Mouse (Mus musculus): ENCODE data around the gene Pnkp. TPM values are rescaled to one million over a fixed set of nuclear protein-coding genes. Genes with fewer than 3 reads are reported as not detected.

The Pnkp gene
- total and polyA plus RNA-seq, 2 experiments: 20.8 to 45.7 TPM

- Histone ChIP-seq H3K4me1 (ENCODE audit: control insufficient read depth, insufficient read depth, low read length) (peaks cover 16% of the 10 kb centered on the region), H3K9ac (ENCODE audit: low read depth, low read length) (no peak overlapping the region), H3K4me3 (ENCODE audit: insufficient read depth, low read depth, low read length) (no peak overlapping the region), H3K27me3 (ENCODE audit: control insufficient read depth, insufficient read depth, low read length) (no peaks in the 10 kb centered on the region), H3K79me2 (ENCODE audit: control insufficient read depth, insufficient read depth, low read length) (peaks cover 5% of the 10 kb centered on the region; the same call in 1 of the 2 replicates), H3K27ac (replicated peaks; ENCODE audit: insufficient read depth, low read depth, low read length) (no peak overlapping the region), H3K36me3 (ENCODE audit: control insufficient read depth, insufficient read depth, low read length) (no peaks in the 10 kb centered on the region)
- DNase-seq (ENCODE audit: extremely low read depth, low read depth, low spot score): no peak
- TF ChIP-seq POLR2A (IDR thresholded peaks at IDR 0.05; ENCODE audit: extremely low read depth, insufficient read depth, low read length) (no peak), CTCF (IDR thresholded peaks at IDR 0.05; ENCODE audit: low read depth, low read length) (0 out of 2 replicates have a peak, but pooled peaks have one; percentile 13)
- WGBS: 52% methylated on average over 15 of the region's 15 CpGs
These were observed 9.5 kb downstream of the Pnkp start for GRCm38 (mm10) chr7:44866276-44867009.

GRCm38 (mm10) chr7:44867010-44867702 is 10.2 kb downstream of the Pnkp start:
- no peak for DNase-seq (ENCODE audit: extremely low read depth, low read depth, low spot score)
- Histone ChIP-seq H3K4me3 (ENCODE audit: insufficient read depth, low read depth, low read length) (no peak overlapping the region), H3K27ac (replicated peaks; ENCODE audit: insufficient read depth, low read depth, low read length) (no peak overlapping the region), H3K27me3 (ENCODE audit: control insufficient read depth, insufficient read depth, low read length) (no peaks in the 10 kb centered on the region), H3K79me2 (ENCODE audit: control insufficient read depth, insufficient read depth, low read length) (peaks cover 5% of the 10 kb centered on the region; the same call in 1 of the 2 replicates), H3K9ac (ENCODE audit: low read depth, low read length) (no peak overlapping the region), H3K4me1 (ENCODE audit: control insufficient read depth, insufficient read depth, low read length) (peaks cover 16% of the 10 kb centered on the region), H3K36me3 (ENCODE audit: control insufficient read depth, insufficient read depth, low read length) (no peaks in the 10 kb centered on the region)
- no peak for TF ChIP-seq POLR2A (IDR thresholded peaks at IDR 0.05; ENCODE audit: extremely low read depth, insufficient read depth, low read length)
- TF ChIP-seq CTCF (IDR thresholded peaks at IDR 0.05; ENCODE audit: low read depth, low read length): no peak
- WGBS: 77% methylated on average over 19 of the region's 19 CpGs

GRCm38 (mm10) chr7:44867802-44868201 is 10.9 kb downstream of the Pnkp start:
- no peak overlapping the region for H3K4me3 ChIP-seq (ENCODE audit: insufficient read depth, low read depth, low read length)
- DNase-seq (ENCODE audit: extremely low read depth, low read depth, low spot score): no peak
- H3K4me1 ChIP-seq (ENCODE audit: control insufficient read depth, insufficient read depth, low read length): peaks cover 18% of the 10 kb centered on the region
- H3K79me2 ChIP-seq (ENCODE audit: control insufficient read depth, insufficient read depth, low read length): peaks cover 5% of the 10 kb centered on the region; the same call in 1 of the 2 replicates
- no peaks in the 10 kb centered on the region for H3K36me3 ChIP-seq (ENCODE audit: control insufficient read depth, insufficient read depth, low read length)
- TF ChIP-seq CTCF (IDR thresholded peaks at IDR 0.05; ENCODE audit: low read depth, low read length) (no peak), POLR2A (IDR thresholded peaks at IDR 0.05; ENCODE audit: extremely low read depth, insufficient read depth, low read length) (no peak)
- no peak overlapping the region for H3K9ac ChIP-seq (ENCODE audit: low read depth, low read length)
- H3K27ac ChIP-seq (replicated peaks; ENCODE audit: insufficient read depth, low read depth, low read length): no peak overlapping the region
- no peaks in the 10 kb centered on the region for H3K27me3 ChIP-seq (ENCODE audit: control insufficient read depth, insufficient read depth, low read length)
- 50% methylated on average over 9 of the region's 9 CpGs for WGBS

GRCm38 (mm10) chr7:44868465-44868864 is 11.5 kb downstream of the Pnkp start:
- peak; percentile 48 for DNase-seq (ENCODE audit: extremely low read depth, low read depth, low spot score)
- no peaks in the 10 kb centered on the region for H3K27me3 ChIP-seq (ENCODE audit: control insufficient read depth, insufficient read depth, low read length)
- H3K4me3 ChIP-seq (ENCODE audit: insufficient read depth, low read depth, low read length): peak overlapping the region; percentile 89
- H3K27ac ChIP-seq (replicated peaks; ENCODE audit: insufficient read depth, low read depth, low read length): peak overlapping the region; percentile 35
- H3K79me2 ChIP-seq (ENCODE audit: control insufficient read depth, insufficient read depth, low read length): peaks cover 5% of the 10 kb centered on the region; the same call in 1 of the 2 replicates
- peak overlapping the region; percentile 47 for H3K9ac ChIP-seq (ENCODE audit: low read depth, low read length)
- TF ChIP-seq POLR2A (IDR thresholded peaks at IDR 0.05; ENCODE audit: extremely low read depth, insufficient read depth, low read length) (no peak), CTCF (IDR thresholded peaks at IDR 0.05; ENCODE audit: low read depth, low read length) (no peak)
- H3K4me1 ChIP-seq (ENCODE audit: control insufficient read depth, insufficient read depth, low read length): peaks cover 19% of the 10 kb centered on the region
- WGBS: 6% methylated on average over 16 of the region's 16 CpGs
- no peaks in the 10 kb centered on the region for H3K36me3 ChIP-seq (ENCODE audit: control insufficient read depth, insufficient read depth, low read length)

- peak overlapping the region; percentile 94 for H3K27ac ChIP-seq (replicated peaks; ENCODE audit: insufficient read depth, low read depth, low read length)
- peak overlapping the region; percentile 99 for H3K9ac ChIP-seq (ENCODE audit: low read depth, low read length)
- H3K4me1 ChIP-seq (ENCODE audit: control insufficient read depth, insufficient read depth, low read length): peaks cover 19% of the 10 kb centered on the region
- DNase-seq (ENCODE audit: extremely low read depth, low read depth, low spot score): peak; percentile 45
- H3K4me3 ChIP-seq (ENCODE audit: insufficient read depth, low read depth, low read length): peak overlapping the region; percentile 89
- no peaks in the 10 kb centered on the region for H3K27me3 ChIP-seq (ENCODE audit: control insufficient read depth, insufficient read depth, low read length)
- H3K79me2 ChIP-seq (ENCODE audit: control insufficient read depth, insufficient read depth, low read length): peaks cover 5% of the 10 kb centered on the region; the same call in 1 of the 2 replicates
- H3K36me3 ChIP-seq (ENCODE audit: control insufficient read depth, insufficient read depth, low read length): no peaks in the 10 kb centered on the region
- TF ChIP-seq POLR2A (IDR thresholded peaks at IDR 0.05; ENCODE audit: extremely low read depth, insufficient read depth, low read length): no peak
- TF ChIP-seq CTCF (IDR thresholded peaks at IDR 0.05; ENCODE audit: low read depth, low read length): no peak
- WGBS: under 1% methylated on average over 103 of the region's 108 CpGs
These were observed 12.2 kb downstream of the Pnkp start for GRCm38 (mm10) chr7:44868919-44869696.
